Mouse (Mus musculus): ENCODE data around the gene Rab3il1. TPM values are rescaled to one million over a fixed set of nuclear protein-coding genes. Genes with fewer than 3 reads are reported as not detected.
"Not testable (repeated sequence)": the region's sequence is repeated elsewhere in the genome, so short reads cannot be mapped to it uniquely, and the experiment has no call there.

Gene Rab3il1
- polyA plus RNA-seq, 1 experiment from 2014 or later, result 26.3 TPM

DNA sequence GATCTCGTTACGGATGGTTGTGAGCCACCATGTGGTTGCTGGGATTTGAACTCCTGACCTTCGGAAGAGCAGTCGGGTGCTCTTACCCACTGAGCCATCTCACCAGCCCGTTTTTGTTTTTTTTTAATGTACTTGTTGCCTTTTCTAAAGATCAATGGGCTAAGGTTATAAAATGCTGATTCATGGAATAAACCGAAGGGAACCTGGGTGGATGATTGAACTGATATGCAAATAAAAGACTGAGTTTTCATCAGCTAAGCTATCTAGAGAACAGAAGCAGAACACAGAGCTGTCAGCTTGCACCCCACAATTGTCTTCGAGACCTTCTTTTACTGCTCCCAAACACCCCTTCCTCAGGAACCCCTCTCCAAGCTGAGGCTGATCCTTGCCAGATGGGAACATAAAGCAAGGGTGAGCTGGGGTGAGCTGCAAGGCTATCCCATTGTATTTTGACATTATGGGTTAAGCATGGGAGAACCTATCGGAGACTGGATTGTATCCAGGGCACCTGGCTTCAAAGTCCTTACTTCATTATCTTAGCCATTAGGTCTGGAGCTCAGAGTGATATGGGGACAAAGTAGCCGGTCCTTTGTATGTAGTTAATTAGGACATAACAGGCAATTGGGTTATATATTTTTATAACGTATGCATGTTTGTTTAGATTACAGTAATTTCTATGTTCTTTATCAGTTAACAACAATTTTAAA lies 33.2 kb upstream of the Rab3il1 start:
- no peak overlapping the region for H3K4me3 ChIP-seq
- H3K27ac ChIP-seq, result no peak overlapping the region
- no peaks in the 10 kb centered on the region for H3K9me3 ChIP-seq
- ATAC-seq (ENCODE audit: low FRiP score, low read depth), result no peak
- H3K27me3 ChIP-seq (replicated peaks), result no peaks in the 10 kb centered on the region
- H3K36me3 ChIP-seq, result no peaks in the 10 kb centered on the region
- H3K9ac ChIP-seq, result no peak overlapping the region
- H3K4me2 ChIP-seq (replicated peaks), result no peak overlapping the region
- 80% methylated on average over 10 of the region's 10 CpGs for WGBS
- H3K4me1 ChIP-seq, result no peaks in the 10 kb centered on the region

DNA sequence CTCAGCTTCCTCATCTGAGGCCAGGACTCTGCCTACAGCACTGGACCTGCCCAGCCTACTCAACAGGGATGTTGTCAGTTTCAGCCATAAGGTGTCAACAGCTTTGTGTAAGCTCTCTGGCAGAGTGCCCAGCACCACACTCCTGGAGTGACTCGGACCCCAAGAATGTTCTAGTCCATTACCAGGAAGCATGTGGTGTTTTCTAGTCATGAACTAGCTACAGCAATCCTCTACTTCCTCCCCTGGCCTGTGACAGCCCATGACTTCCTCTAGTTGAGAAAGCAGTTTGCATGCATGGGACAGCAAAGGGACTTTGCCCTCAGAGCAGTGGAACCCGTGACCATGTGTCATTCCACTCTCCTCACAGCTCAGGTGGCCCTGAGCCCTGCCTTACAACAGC lies 26.6 kb upstream of the Rab3il1 start:
- H3K27ac ChIP-seq; H3K9me3 ChIP-seq; H3K27me3 ChIP-seq (replicated peaks); H3K36me3 ChIP-seq; ATAC-seq (ENCODE audit: low FRiP score, low read depth); H3K4me2 ChIP-seq (replicated peaks); H3K4me1 ChIP-seq; H3K9ac ChIP-seq; H3K4me3 ChIP-seq: not testable (repeated sequence)
- 69% methylated on average over 2 of the region's 2 CpGs for WGBS

DNA sequence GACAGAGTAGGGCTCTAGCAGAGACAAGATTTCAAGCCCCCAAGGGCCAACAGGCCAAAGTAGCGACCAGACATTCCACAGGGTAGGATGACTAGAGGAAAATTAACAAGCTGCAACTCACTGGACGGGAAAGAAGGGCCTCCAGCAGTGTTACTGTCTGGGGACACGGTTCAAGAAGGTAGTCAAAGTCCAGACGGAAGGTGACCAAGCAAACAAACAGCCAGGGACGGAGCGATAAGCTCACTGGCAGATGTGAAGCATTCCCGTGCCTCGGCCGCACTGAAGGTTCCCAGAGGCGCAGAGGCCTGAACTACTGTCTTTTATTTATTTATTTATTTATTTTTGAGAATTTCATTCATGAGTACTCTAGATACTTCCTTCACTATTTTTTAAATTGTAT lies 24.4 kb upstream of the Rab3il1 start:
- Histone ChIP-seq H3K9ac (no peak overlapping the region), H3K4me2 (replicated peaks) (no peak overlapping the region), H3K27me3 (replicated peaks) (no peaks in the 10 kb centered on the region), H3K4me3 (no peak overlapping the region), H3K36me3 (no peaks in the 10 kb centered on the region), H3K27ac (no peak overlapping the region), H3K4me1 (peaks cover 4% of the 10 kb centered on the region; the same call in 1 of the 2 replicates), H3K9me3 (no peaks in the 10 kb centered on the region)
- no peak for ATAC-seq (ENCODE audit: low FRiP score, low read depth)
- WGBS, result 83% methylated on average over 10 of the region's 10 CpGs

DNA sequence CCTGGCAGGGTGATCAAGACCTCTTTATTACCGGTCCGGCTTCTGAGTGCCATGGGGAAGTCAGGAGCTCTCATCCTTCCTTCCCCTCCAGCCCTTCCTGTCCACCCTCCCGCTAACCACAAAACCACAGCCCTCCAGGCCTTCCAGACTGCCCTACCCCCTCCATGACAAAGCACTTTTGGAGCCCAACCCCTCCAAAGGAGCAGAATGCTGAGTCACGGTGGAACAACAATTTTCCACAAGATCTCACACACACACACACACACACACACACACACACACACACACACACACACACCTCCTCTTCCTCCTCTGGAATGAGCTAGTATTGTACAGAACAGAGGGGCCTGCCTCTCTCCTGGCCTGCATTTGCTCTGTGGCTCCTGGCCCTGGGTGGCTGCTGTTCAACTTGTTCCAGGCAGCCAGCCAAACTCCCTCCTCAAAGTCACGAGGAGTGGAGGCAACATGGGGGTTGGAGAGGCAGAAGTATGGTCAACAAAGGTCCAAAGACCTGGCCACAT lies 23.0 kb upstream of the Rab3il1 start:
- Histone ChIP-seq H3K9ac (no peak overlapping the region), H3K36me3 (no peaks in the 10 kb centered on the region), H3K27ac (no peak overlapping the region), H3K4me3 (no peak overlapping the region), H3K27me3 (replicated peaks) (no peaks in the 10 kb centered on the region), H3K9me3 (no peaks in the 10 kb centered on the region), H3K4me1 (peaks cover 8% of the 10 kb centered on the region), H3K4me2 (replicated peaks) (no peak overlapping the region)
- ATAC-seq (ENCODE audit: low FRiP score, low read depth), result no peak
- WGBS, result 67% methylated on average over 5 of the region's 5 CpGs

DNA sequence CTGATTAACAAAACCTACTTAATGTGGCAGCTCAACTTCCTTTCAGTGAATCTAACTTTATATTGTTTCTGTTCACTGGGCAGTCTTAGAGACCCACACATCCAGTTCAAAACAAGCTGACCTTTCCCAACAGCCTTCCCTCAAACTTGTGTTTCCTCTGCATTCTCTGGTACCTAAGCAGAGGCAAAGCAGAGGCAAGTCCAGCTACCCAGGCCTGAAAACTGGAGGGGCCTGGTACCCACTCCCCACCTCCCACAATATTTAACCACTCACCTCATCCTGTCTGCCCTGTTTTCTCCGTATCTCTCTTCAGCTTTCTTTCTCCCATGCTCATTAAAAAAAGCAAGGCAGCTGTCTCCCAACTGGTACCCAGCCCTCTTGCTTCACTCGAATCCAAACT lies 22.3 kb upstream of the Rab3il1 start:
- no peaks in the 10 kb centered on the region for H3K27me3 ChIP-seq (replicated peaks)
- 86% methylated on average over 2 of the region's 2 CpGs for WGBS

DNA sequence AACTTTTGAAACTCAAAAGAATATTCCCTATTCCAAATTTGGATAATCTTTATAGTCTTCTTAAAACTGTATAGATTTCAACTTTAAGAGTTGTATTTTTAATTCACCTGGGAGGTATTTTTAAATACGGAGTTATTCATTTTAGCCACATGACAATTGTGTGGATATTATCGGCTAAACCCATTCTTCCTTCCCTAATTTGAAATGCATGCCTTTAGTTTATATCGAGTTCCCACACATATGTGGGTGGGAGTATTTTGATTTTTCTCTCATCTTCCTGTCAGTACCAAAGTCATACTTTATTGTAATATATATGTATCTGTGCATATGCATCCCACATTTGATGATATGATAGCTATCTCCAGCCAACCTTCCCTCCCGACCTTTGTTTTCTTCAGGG lies 21.2 kb upstream of the Rab3il1 start, which contains the start of gene Fth1:
Fth1 (plus strand) TSS at position 341 of the 400 bp plus-strand sequence.
- ATAC-seq (ENCODE audit: low FRiP score, low read depth), result no peak
- H3K36me3 ChIP-seq, result peaks cover 13% of the 10 kb centered on the region
- no peaks in the 10 kb centered on the region for H3K9me3 ChIP-seq
- H3K9ac ChIP-seq, result no peak within 1 kb of the TSS
- WGBS, result 91% methylated on average over 4 of the region's 4 CpGs
- H3K4me1 ChIP-seq, result peaks cover 17% of the 10 kb centered on the region
- no peak within 1 kb of the TSS for H3K27ac ChIP-seq
- no peak within 1 kb of the TSS for H3K4me3 ChIP-seq
- H3K27me3 ChIP-seq (replicated peaks), result no peaks in the 10 kb centered on the region
- H3K4me2 ChIP-seq (replicated peaks), result 0 out of 2 replicates have a peak within 1 kb of the TSS, but pooled peaks have one; percentile 87

More for the DNA sequence above, 22.3 kb upstream of the Rab3il1 start:
- no peak for ATAC-seq (ENCODE audit: low FRiP score, low read depth)
- Histone ChIP-seq H3K9me3 (no peaks in the 10 kb centered on the region), H3K4me2 (replicated peaks) (no peak overlapping the region), H3K4me3 (no peak overlapping the region), H3K36me3 (peaks cover 2% of the 10 kb centered on the region), H3K9ac (no peak overlapping the region), H3K27ac (no peak overlapping the region), H3K4me1 (peaks cover 14% of the 10 kb centered on the region)

DNA sequence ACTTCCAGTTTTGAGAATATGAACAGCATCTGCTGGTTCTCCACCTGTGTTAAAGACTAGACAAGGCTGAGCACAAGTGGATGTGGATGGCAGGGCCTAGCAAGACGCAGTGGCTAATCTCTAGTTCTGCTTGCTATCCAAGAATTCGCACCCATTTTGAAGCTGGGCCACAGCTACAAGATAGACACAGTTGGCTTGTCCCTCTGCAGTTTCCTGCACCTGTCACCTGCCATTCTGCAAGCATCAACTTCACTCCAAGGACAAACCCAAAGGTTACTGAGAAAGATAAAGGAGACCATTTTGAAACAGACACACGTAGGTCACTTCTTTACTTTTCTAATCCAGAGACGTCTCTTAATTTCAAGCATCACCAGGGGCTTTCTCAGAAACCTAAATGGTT lies 19.8 kb upstream of the Rab3il1 start:
- no peak for ATAC-seq (ENCODE audit: low FRiP score, low read depth)
- 71% methylated on average over 4 of the region's 4 CpGs for WGBS

DNA sequence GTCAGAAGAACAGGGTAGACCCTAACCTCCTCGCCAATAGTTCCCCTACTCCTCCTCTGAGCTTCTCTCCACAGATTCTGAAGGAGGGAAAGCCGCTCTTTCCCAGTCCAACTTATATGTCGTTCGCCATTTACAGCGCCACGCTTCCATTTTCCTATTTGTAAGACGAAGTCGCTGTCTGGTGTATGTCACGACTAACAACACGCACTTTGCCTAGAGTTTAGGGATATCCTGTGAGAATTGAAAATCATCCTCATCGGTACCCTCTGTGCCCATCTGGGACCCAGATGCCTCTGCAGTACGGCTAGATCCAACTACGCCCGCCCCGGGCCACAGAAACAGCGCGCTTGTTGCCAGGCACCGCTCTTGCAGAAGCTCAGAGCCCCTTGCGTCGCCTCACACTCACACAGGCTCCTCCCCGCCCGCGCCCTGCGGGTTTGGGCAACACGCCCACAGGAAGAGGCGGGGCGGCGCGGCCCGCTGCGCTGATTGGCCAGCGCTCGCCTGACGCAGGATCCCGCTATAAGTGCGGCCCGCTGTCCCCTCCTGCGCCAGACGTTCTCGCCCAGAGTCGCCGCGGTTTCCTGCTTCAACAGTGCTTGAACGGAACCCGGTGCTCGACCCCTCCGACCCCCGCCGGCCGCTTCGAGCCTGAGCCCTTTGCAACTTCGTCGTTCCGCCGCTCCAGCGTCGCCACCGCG lies 19.2 kb upstream of the Rab3il1 start:
- H3K27me3 ChIP-seq (replicated peaks), result no peaks in the 10 kb centered on the region
- H3K9ac ChIP-seq, result peak overlapping the region; percentile 84
- H3K4me2 ChIP-seq (replicated peaks), result peak overlapping the region; percentile 87
- H3K27ac ChIP-seq, result peak overlapping the region; percentile 79
- WGBS, result under 1% methylated on average over 59 of the region's 59 CpGs
- H3K4me3 ChIP-seq, result peak overlapping the region; percentile 85
- H3K36me3 ChIP-seq, result peaks cover 21% of the 10 kb centered on the region
- H3K9me3 ChIP-seq, result no peaks in the 10 kb centered on the region
- peaks cover 20% of the 10 kb centered on the region for H3K4me1 ChIP-seq
- peak; percentile 99 for ATAC-seq (ENCODE audit: low FRiP score, low read depth)

More for the DNA sequence above, 19.8 kb upstream of the Rab3il1 start:
- Histone ChIP-seq H3K9ac (peak overlapping the region; percentile 60), H3K27me3 (replicated peaks) (no peaks in the 10 kb centered on the region), H3K9me3 (no peaks in the 10 kb centered on the region), H3K4me3 (peak overlapping the region; percentile 85), H3K36me3 (peaks cover 21% of the 10 kb centered on the region), H3K4me2 (replicated peaks) (peak overlapping the region; percentile 87), H3K4me1 (peaks cover 17% of the 10 kb centered on the region), H3K27ac (no peak overlapping the region)

DNA sequence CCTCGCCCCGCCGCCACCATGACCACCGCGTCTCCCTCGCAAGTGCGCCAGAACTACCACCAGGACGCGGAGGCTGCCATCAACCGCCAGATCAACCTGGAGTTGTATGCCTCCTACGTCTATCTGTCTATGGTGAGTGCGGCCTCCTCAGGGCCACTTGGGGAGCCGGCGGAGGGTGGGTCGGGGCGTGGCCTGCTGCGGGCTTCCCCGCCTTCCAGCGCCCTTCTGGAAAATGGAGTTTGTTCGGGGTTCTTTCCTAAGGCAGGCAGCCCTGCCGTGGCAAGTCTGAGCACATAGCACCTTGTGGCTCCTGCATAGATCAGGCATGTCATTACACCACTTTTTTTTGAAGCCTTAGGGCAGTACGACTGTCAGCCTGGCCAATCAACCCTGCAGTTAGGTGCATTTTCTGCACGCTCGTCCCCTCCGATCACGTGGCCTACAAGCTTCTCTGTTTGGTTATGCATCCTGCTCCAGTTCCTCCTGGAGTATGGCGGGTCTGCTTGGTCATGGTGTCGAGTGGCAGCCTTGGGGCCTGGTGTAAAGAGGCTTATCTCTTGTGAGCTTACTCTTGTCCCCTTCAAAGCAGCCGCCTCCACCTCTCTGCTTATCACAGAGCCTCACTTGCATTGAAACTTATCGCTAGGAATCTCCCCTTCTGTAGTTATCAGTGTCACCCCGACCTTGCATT lies 18.5 kb upstream of the Rab3il1 start:
- Histone ChIP-seq H3K4me3 (peak overlapping the region; percentile 85), H3K4me1 (peaks cover 20% of the 10 kb centered on the region), H3K27ac (peak overlapping the region; percentile 79), H3K27me3 (replicated peaks) (no peaks in the 10 kb centered on the region), H3K9me3 (no peaks in the 10 kb centered on the region), H3K36me3 (peaks cover 21% of the 10 kb centered on the region), H3K4me2 (replicated peaks) (peak overlapping the region; percentile 87), H3K9ac (peak overlapping the region; percentile 84)
- WGBS, result under 1% methylated on average over 31 of the region's 31 CpGs
- ATAC-seq (ENCODE audit: low FRiP score, low read depth), result peak; percentile 78

DNA sequence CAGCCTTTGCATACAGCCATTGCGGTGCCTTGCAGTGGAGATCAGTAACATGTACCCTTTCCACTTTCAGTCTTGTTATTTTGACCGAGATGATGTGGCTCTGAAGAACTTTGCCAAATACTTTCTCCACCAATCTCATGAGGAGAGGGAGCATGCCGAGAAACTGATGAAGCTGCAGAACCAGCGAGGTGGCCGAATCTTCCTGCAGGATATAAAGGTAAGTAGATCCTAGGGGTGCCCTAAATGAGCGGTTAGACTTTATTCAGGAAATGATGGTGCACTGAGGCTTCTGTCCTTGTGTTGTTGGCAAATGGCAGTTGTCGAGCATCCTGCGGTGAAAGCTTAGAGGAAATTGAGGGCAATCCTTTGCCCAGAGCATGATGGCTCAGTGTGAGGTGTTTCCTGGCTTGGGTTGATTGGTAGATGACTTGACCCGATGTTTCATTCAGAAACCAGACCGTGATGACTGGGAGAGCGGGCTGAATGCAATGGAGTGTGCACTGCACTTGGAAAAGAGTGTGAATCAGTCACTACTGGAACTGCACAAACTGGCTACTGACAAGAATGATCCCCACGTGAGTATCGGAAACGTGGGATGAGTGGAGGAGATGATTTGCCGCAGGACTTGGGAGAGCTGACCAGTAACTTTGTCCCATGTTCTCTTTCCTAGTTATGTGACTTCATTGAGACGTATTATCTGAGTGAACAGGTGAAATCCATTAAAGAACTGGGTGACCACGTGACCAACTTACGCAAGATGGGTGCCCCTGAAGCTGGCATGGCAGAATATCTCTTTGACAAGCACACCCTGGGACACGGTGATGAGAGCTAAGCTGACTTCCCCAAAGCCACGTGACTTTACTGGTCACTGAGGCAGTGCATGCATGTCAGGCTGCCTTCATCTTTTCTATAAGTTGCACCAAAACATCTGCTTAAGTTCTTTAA lies 17.1 kb upstream of the Rab3il1 start:
- Histone ChIP-seq H3K27ac (no peak overlapping the region), H3K27me3 (replicated peaks) (no peaks in the 10 kb centered on the region), H3K4me2 (replicated peaks) (peak overlapping the region; percentile 87), H3K4me1 (peaks cover 20% of the 10 kb centered on the region), H3K9ac (peak overlapping the region; percentile 84; the same call in 1 of the 2 replicates), H3K4me3 (0 out of 2 replicates have a peak overlapping the region, but pooled peaks have one; percentile 85), H3K9me3 (no peaks in the 10 kb centered on the region), H3K36me3 (peaks cover 21% of the 10 kb centered on the region)
- 92% methylated on average over 20 of the region's 20 CpGs for WGBS
- ATAC-seq (ENCODE audit: low FRiP score, low read depth), result no peak

DNA sequence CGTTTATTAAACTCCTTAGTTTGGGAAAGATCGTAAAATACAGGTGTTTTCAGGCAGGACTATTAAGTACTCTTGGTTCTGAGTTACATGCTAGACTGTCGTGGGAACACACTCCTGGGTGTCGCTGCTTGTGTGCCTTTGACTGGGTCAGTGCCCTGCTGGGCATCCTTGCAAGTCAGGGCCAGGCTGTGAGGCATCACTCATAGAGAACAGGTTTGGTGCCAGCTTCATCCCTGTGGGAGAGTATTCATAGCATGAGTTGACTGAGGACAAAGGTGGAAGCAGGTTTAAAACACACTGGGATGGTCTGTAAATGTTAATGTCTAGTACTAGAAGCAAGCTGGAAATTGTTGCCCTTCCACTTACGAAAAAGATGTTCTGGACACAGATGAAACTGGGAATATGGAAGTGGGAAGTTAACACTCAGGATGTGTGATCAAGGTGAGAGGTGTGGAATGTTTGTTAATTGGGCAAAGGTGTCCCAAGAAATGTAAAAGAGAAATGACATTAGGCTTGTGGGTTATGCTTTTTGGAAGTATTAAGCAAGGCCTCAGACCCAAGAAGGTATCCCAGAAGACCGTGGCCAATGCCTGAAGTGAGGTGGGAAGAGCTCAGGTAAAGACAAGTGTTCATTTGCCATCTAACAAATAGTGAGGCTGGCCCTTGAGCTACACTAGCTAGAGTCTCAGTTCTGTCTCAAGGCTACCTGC lies 16.1 kb upstream of the Rab3il1 start:
- H3K36me3 ChIP-seq, result peaks cover 21% of the 10 kb centered on the region
- H3K27me3 ChIP-seq (replicated peaks), result no peaks in the 10 kb centered on the region
- WGBS, result 94% methylated on average over 6 of the region's 6 CpGs
- H3K4me3 ChIP-seq, result no peak overlapping the region
- H3K27ac ChIP-seq, result no peak overlapping the region
- no peak for ATAC-seq (ENCODE audit: low FRiP score, low read depth)
- H3K4me1 ChIP-seq, result peaks cover 20% of the 10 kb centered on the region
- H3K4me2 ChIP-seq (replicated peaks), result no peak overlapping the region
- H3K9me3 ChIP-seq, result no peaks in the 10 kb centered on the region
- H3K9ac ChIP-seq, result no peak overlapping the region

Measured in neural tube, embryonic 12.5 days (tissue).